In genomic region chr19:40993356-40993755, GRCm38 (mm10) we compare ENCODE assay signal across 19 mouse cellular contexts. TPM values are rescaled to one million over a fixed set of nuclear protein-coding genes. Genes with fewer than 3 reads are reported as not detected.
A peak's percentile ranks its signal among the peaks of the same experiment; 100 is the strongest.
DNase-seq lines count a peak whose midpoint lies in the region; ATAC-seq and TF ChIP-seq lines count a peak whose summit lies in the region.
"Had no signal": no experiment of that assay in that cellular context is flagged by ENCODE, and none has a peak within 500 bp of the region (broad histone marks: within the 10 kb centered on the region; RNA-seq: fewer than 3 reads in every experiment).

No protein-coding gene starts in this region.

- H3K4me1 ChIP-seq in bone marrow, adult 2 months (ENCODE audit: control insufficient read depth, insufficient read depth, low read length) = peaks cover 2% of the 10 kb centered on the region; the same call in 1 of the 2 replicates
- H3K4me1 ChIP-seq: megakaryocyte, embryonic 14.5 days had no signal

- no peak for TF ChIP-seq POLR2A in bone marrow, adult 2 months (IDR thresholded peaks at IDR 0.05; ENCODE audit: borderline replicate concordance, control insufficient read depth, low read depth, low read length)

- intact Hi-C loops in left cerebral cortex, adult 2 months (cut with DNase I) = no loop called here

- peak; percentile 94 for DNase-seq in heart, adult 11 months
- DNase-seq in heart, postnatal 4 days = no peak
- no peak for DNase-seq in left cerebral cortex, adult 2 months (ENCODE audit: extremely low spot score in 1 of 2, low spot score in 2 of 2)
- no peak for DNase-seq in left cerebral cortex, adult 18-20 months (ENCODE audit: low spot score in 2 of 2)
- no peak for DNase-seq in right cerebral cortex, adult 18-20 months
- DNase-seq: cerebellum, adult 9-11 months; liver, embryonic 13.5 days had no signal

- H3K4me3 ChIP-seq in left cerebral cortex, adult 2 months = peak overlapping the region; percentile 30
- peak overlapping the region; percentile 71 for H3K4me3 ChIP-seq in bone marrow, adult 2 months (replicated peaks; ENCODE audit: control insufficient read depth, low read depth, low read length)
- H3K4me3 ChIP-seq: liver, embryonic 13.5 days; megakaryocyte, embryonic 14.5 days had no signal

- TF ChIP-seq CTCF in left cerebral cortex, adult 2 months (IDR thresholded peaks at IDR 0.05) = no peak
- no peak for TF ChIP-seq CTCF in bone marrow, adult 2 months (IDR thresholded peaks at IDR 0.05; ENCODE audit: control insufficient read depth, insufficient read depth, low read length)

- 52% methylated on average over 5 of the region's 5 CpGs for WGBS in bone marrow, adult 2 months

- H3K27ac ChIP-seq in left cerebral cortex, adult 2 months = peak overlapping the region; percentile 75
- H3K27ac ChIP-seq in bone marrow, adult 2 months (ENCODE audit: control insufficient read depth, insufficient read depth, low read depth, low read length, poor library complexity) = peak overlapping the region; percentile 62
- H3K27ac ChIP-seq: liver, embryonic 13.5 days had no signal

- ATAC-seq in megakaryocyte-erythroid progenitor cell, adult 5-6 weeks (replicated peaks; ENCODE audit: low FRiP score, low TSS enrichment, poor library complexity, severe bottlenecking) = 0 out of 2 replicates have a peak, but pooled peaks have one; percentile 28
- no peak for ATAC-seq in erythroid progenitor cell, adult 5-6 weeks (replicated peaks; ENCODE audit: low FRiP score, poor library complexity, severe bottlenecking)
- ATAC-seq: forebrain, embryonic 16.5 days had no signal

RNA-seq across cellular contexts. Expression of gene Blnk, which starts 1.0 kb away (rescaled TPM):
- under 1 TPM; 0.27 to 0.55 TPM for total RNA-seq in heart, postnatal 4 days (2021)
- total RNA-seq in left cerebral cortex, adult 2 months (2021) = 10 to 100 TPM in 1 of 2 experiments, 1 to 10 TPM in 1; 8.4 to 10.4 TPM
- 10 to 100 TPM in 1 of 2 experiments, 1 to 10 TPM in 1; 7.0 to 10.5 TPM for total RNA-seq in left cerebral cortex, adult 18-20 months (2021)
- 15.9 and 32.9 TPM in 2 replicates for polyA plus RNA-seq in bone marrow, adult 2 months (2011; ENCODE audit: insufficient read depth, insufficient read length, low replicate concordance, missing spikeins)
- 0.89 and 26.4 TPM in 2 replicates for total RNA-seq in megakaryocyte-erythroid progenitor cell, adult 5-6 weeks (2014; fragmentation: Nextera tagmentation)
- total RNA-seq in megakaryocyte-erythroid progenitor cell, adult 5-6 weeks (2017) = 0.65 and 0.75 TPM in 2 replicates
- total RNA-seq in erythroid progenitor cell, adult 5-6 weeks (2015; ENCODE audit: low replicate concordance) = 18.9 and 22.3 TPM in 2 replicates
- 5.2 and 5.6 TPM in 2 replicates for total RNA-seq in erythroid progenitor cell, adult 5-6 weeks (2017; ENCODE audit: low replicate concordance)

RNA-seq across cellular contexts. Expression of gene Dntt, which starts 35.7 kb away (rescaled TPM):
- not detected for total RNA-seq in heart, postnatal 4 days (2021)
- not detected for total RNA-seq in left cerebral cortex, adult 2 months (2021)
- total RNA-seq in left cerebral cortex, adult 18-20 months (2021) = not detected
- 5.5 and 9.1 TPM in 2 replicates for polyA plus RNA-seq in bone marrow, adult 2 months (2011; ENCODE audit: insufficient read depth, insufficient read length, low replicate concordance, missing spikeins)
- total RNA-seq in megakaryocyte-erythroid progenitor cell, adult 5-6 weeks (2014; fragmentation: Nextera tagmentation) = 3.4 and 40.7 TPM in 2 replicates
- 10.3 and 10.6 TPM in 2 replicates for total RNA-seq in megakaryocyte-erythroid progenitor cell, adult 5-6 weeks (2017)
- total RNA-seq in erythroid progenitor cell, adult 5-6 weeks (2015; ENCODE audit: low replicate concordance) = 7.6 and 17.2 TPM in 2 replicates
- 9.7 and 11.7 TPM in 2 replicates for total RNA-seq in erythroid progenitor cell, adult 5-6 weeks (2017; ENCODE audit: low replicate concordance)
- total RNA-seq: adrenal gland, adult 2 months; ES-E14; gastrocnemius, postnatal 14 days; heart, postnatal 36 days; left cerebral cortex, postnatal 36 days had no signal
- polyA plus RNA-seq: adrenal gland, adult 2 months; forebrain, embryonic 16.5 days; heart, embryonic 11.5 days; lung, postnatal 0 days had no signal

Comparison
In these comparisons a context has a peak if more than half of its experiments do, and no peak if none do; other contexts are left out.
1. RNA of gene Dntt, which starts 35.7 kb away (total RNA-seq): 3.4 to 40.7 TPM in megakaryocyte-erythroid progenitor cell, adult 5-6 weeks and 7.6 to 17.2 TPM in erythroid progenitor cell, adult 5-6 weeks; not detected in heart, postnatal 4 days, not detected in left cerebral cortex, adult 2 months and not detected in left cerebral cortex, adult 18-20 months; every median in the first group is over 4 times any median in the second.